Mouse (Mus musculus): ENCODE data around the gene Dexi. TPM values are rescaled to one million over a fixed set of nuclear protein-coding genes. Genes with fewer than 3 reads are reported as not detected.

The Dexi gene
- polyA plus RNA-seq, 1 experiment from 2014 or later: 16.3 TPM

GRCm38 (mm10) chr16:10503058-10503457, 39.8 kb downstream of the Dexi start:
- ATAC-seq (replicated peaks; ENCODE audit: insufficient number of reproducible peaks, low FRiP score, low TSS enrichment): no peak
- Histone ChIP-seq H3K9ac (ENCODE audit: low read depth, low read length) (no peak overlapping the region), H3K9me3 (replicated peaks; ENCODE audit: control insufficient read depth, low read length) (no peaks in the 10 kb centered on the region), H3K36me3 (ENCODE audit: control insufficient read depth, insufficient read depth, low read length) (no peaks in the 10 kb centered on the region), H3K4me1 (ENCODE audit: control insufficient read depth, insufficient read depth, low read length) (no peaks in the 10 kb centered on the region), H3K27me3 (ENCODE audit: control insufficient read depth, insufficient read depth, low read length) (peaks cover 2% of the 10 kb centered on the region), H3K27ac (ENCODE audit: low read depth, low read length) (no peak overlapping the region), H3K4me3 (ENCODE audit: low read depth, low read length) (no peak overlapping the region), H3K4me2 (no peak overlapping the region)
- 52% methylated on average over 2 of the region's 2 CpGs for WGBS (ENCODE audit: insufficient replicate concordance)

- H3K9me3 ChIP-seq (replicated peaks; ENCODE audit: control insufficient read depth, low read length): no peaks in the 10 kb centered on the region
- 7% methylated on average over 8 of the region's 8 CpGs for WGBS (ENCODE audit: insufficient replicate concordance)
These were observed 41.0 kb downstream of the Dexi start for GRCm38 (mm10) chr16:10501865-10502264.

GRCm38 (mm10) chr16:10499122-10499521, 43.7 kb downstream of the Dexi start:
- no peak overlapping the region for H3K4me2 ChIP-seq
- H3K27me3 ChIP-seq (ENCODE audit: control insufficient read depth, insufficient read depth, low read length): peaks cover 2% of the 10 kb centered on the region; the same call in 1 of the 2 replicates
- H3K4me1 ChIP-seq (ENCODE audit: control insufficient read depth, insufficient read depth, low read length): no peaks in the 10 kb centered on the region
- no peaks in the 10 kb centered on the region for H3K9me3 ChIP-seq (replicated peaks; ENCODE audit: control insufficient read depth, low read length)
- no peak overlapping the region for H3K4me3 ChIP-seq (ENCODE audit: low read depth, low read length)
- WGBS (ENCODE audit: insufficient replicate concordance): 57% methylated on average over 1 of the region's 1 CpGs
- no peak for ATAC-seq (replicated peaks; ENCODE audit: insufficient number of reproducible peaks, low FRiP score, low TSS enrichment)
- no peaks in the 10 kb centered on the region for H3K36me3 ChIP-seq (ENCODE audit: control insufficient read depth, insufficient read depth, low read length)
- H3K9ac ChIP-seq (ENCODE audit: low read depth, low read length): no peak overlapping the region
- no peak overlapping the region for H3K27ac ChIP-seq (ENCODE audit: low read depth, low read length)

More at GRCm38 (mm10) chr16:10501865-10502264, 41.0 kb downstream of the Dexi start:
- peaks cover 2% of the 10 kb centered on the region; the same call in 1 of the 2 replicates for H3K27me3 ChIP-seq (ENCODE audit: control insufficient read depth, insufficient read depth, low read length)
- no peaks in the 10 kb centered on the region for H3K4me1 ChIP-seq (ENCODE audit: control insufficient read depth, insufficient read depth, low read length)
- no peak overlapping the region for H3K4me2 ChIP-seq
- H3K27ac ChIP-seq (ENCODE audit: low read depth, low read length): no peak overlapping the region
- H3K36me3 ChIP-seq (ENCODE audit: control insufficient read depth, insufficient read depth, low read length): no peaks in the 10 kb centered on the region
- no peak overlapping the region for H3K4me3 ChIP-seq (ENCODE audit: low read depth, low read length)
- ATAC-seq (replicated peaks; ENCODE audit: insufficient number of reproducible peaks, low FRiP score, low TSS enrichment): no peak
- no peak overlapping the region for H3K9ac ChIP-seq (ENCODE audit: low read depth, low read length)

- H3K9ac ChIP-seq (ENCODE audit: low read depth, low read length): no peak overlapping the region
- no peaks in the 10 kb centered on the region for H3K36me3 ChIP-seq (ENCODE audit: control insufficient read depth, insufficient read depth, low read length)
- no peaks in the 10 kb centered on the region for H3K9me3 ChIP-seq (replicated peaks; ENCODE audit: control insufficient read depth, low read length)
- WGBS (ENCODE audit: insufficient replicate concordance): 57% methylated on average over 5 of the region's 5 CpGs
- H3K4me1 ChIP-seq (ENCODE audit: control insufficient read depth, insufficient read depth, low read length): no peaks in the 10 kb centered on the region
- H3K4me2 ChIP-seq: no peak overlapping the region
- no peak for ATAC-seq (replicated peaks; ENCODE audit: insufficient number of reproducible peaks, low FRiP score, low TSS enrichment)
- no peak overlapping the region for H3K27ac ChIP-seq (ENCODE audit: low read depth, low read length)
- peaks cover 2% of the 10 kb centered on the region; the same call in 1 of the 2 replicates for H3K27me3 ChIP-seq (ENCODE audit: control insufficient read depth, insufficient read depth, low read length)
- H3K4me3 ChIP-seq (ENCODE audit: low read depth, low read length): no peak overlapping the region
These were observed 44.7 kb downstream of the Dexi start for GRCm38 (mm10) chr16:10498096-10498602.

GRCm38 (mm10) chr16:10495824-10496298, 47.0 kb downstream of the Dexi start:
- Histone ChIP-seq H3K4me3 (ENCODE audit: low read depth, low read length) (no peak overlapping the region), H3K36me3 (ENCODE audit: control insufficient read depth, insufficient read depth, low read length) (no peaks in the 10 kb centered on the region), H3K9ac (ENCODE audit: low read depth, low read length) (no peak overlapping the region), H3K27ac (ENCODE audit: low read depth, low read length) (no peak overlapping the region), H3K4me2 (no peak overlapping the region), H3K4me1 (ENCODE audit: control insufficient read depth, insufficient read depth, low read length) (no peaks in the 10 kb centered on the region), H3K9me3 (replicated peaks; ENCODE audit: control insufficient read depth, low read length) (no peaks in the 10 kb centered on the region), H3K27me3 (ENCODE audit: control insufficient read depth, insufficient read depth, low read length) (peaks cover under 1% of the 10 kb centered on the region; the same call in 1 of the 2 replicates)
- no peak for ATAC-seq (replicated peaks; ENCODE audit: insufficient number of reproducible peaks, low FRiP score, low TSS enrichment)
- 71% methylated on average over 2 of the region's 2 CpGs for WGBS (ENCODE audit: insufficient replicate concordance)

GRCm38 (mm10) chr16:10492587-10492986, 50.3 kb downstream of the Dexi start:
- Histone ChIP-seq H3K4me2 (no peak overlapping the region), H3K9ac (ENCODE audit: low read depth, low read length) (no peak overlapping the region)

GRCm38 (mm10) chr16:10491716-10492115, 51.1 kb downstream of the Dexi start:
- no peaks in the 10 kb centered on the region for H3K36me3 ChIP-seq (ENCODE audit: control insufficient read depth, insufficient read depth, low read length)
- 70% methylated on average over 4 of the region's 4 CpGs for WGBS (ENCODE audit: insufficient replicate concordance)
- no peak overlapping the region for H3K27ac ChIP-seq (ENCODE audit: low read depth, low read length)
- H3K9ac ChIP-seq (ENCODE audit: low read depth, low read length): no peak overlapping the region
- peaks cover 23% of the 10 kb centered on the region for H3K27me3 ChIP-seq (ENCODE audit: control insufficient read depth, insufficient read depth, low read length)
- H3K4me2 ChIP-seq: no peak overlapping the region
- no peak overlapping the region for H3K4me3 ChIP-seq (ENCODE audit: low read depth, low read length)
- no peak for ATAC-seq (replicated peaks; ENCODE audit: insufficient number of reproducible peaks, low FRiP score, low TSS enrichment)
- no peaks in the 10 kb centered on the region for H3K9me3 ChIP-seq (replicated peaks; ENCODE audit: control insufficient read depth, low read length)
- H3K4me1 ChIP-seq (ENCODE audit: control insufficient read depth, insufficient read depth, low read length): peaks cover 12% of the 10 kb centered on the region

More at GRCm38 (mm10) chr16:10492587-10492986, 50.3 kb downstream of the Dexi start:
- ATAC-seq (replicated peaks; ENCODE audit: insufficient number of reproducible peaks, low FRiP score, low TSS enrichment): no peak
- Histone ChIP-seq H3K4me3 (ENCODE audit: low read depth, low read length) (no peak overlapping the region), H3K36me3 (ENCODE audit: control insufficient read depth, insufficient read depth, low read length) (no peaks in the 10 kb centered on the region), H3K27ac (ENCODE audit: low read depth, low read length) (no peak overlapping the region), H3K9me3 (replicated peaks; ENCODE audit: control insufficient read depth, low read length) (no peaks in the 10 kb centered on the region), H3K4me1 (ENCODE audit: control insufficient read depth, insufficient read depth, low read length) (peaks cover 12% of the 10 kb centered on the region), H3K27me3 (ENCODE audit: control insufficient read depth, insufficient read depth, low read length) (peaks cover 23% of the 10 kb centered on the region)
- WGBS (ENCODE audit: insufficient replicate concordance): 81% methylated on average over 3 of the region's 3 CpGs

- H3K4me3 ChIP-seq (ENCODE audit: low read depth, low read length): no peak overlapping the region
- no peaks in the 10 kb centered on the region for H3K9me3 ChIP-seq (replicated peaks; ENCODE audit: control insufficient read depth, low read length)
- peaks cover 12% of the 10 kb centered on the region for H3K4me1 ChIP-seq (ENCODE audit: control insufficient read depth, insufficient read depth, low read length)
- ATAC-seq (replicated peaks; ENCODE audit: insufficient number of reproducible peaks, low FRiP score, low TSS enrichment): no peak
- H3K27ac ChIP-seq (ENCODE audit: low read depth, low read length): no peak overlapping the region
- peaks cover 23% of the 10 kb centered on the region for H3K27me3 ChIP-seq (ENCODE audit: control insufficient read depth, insufficient read depth, low read length)
- 70% methylated on average over 18 of the region's 18 CpGs for WGBS (ENCODE audit: insufficient replicate concordance)
- no peaks in the 10 kb centered on the region for H3K36me3 ChIP-seq (ENCODE audit: control insufficient read depth, insufficient read depth, low read length)
- no peak overlapping the region for H3K4me2 ChIP-seq
- H3K9ac ChIP-seq (ENCODE audit: low read depth, low read length): no peak overlapping the region
These were observed 52.2 kb downstream of the Dexi start for GRCm38 (mm10) chr16:10490503-10491150.

Measured in heart, embryonic 11.5 days (tissue).